Mouse (Mus musculus) midbrain, embryonic 13.5 days (tissue): Measurements from ENCODE around the gene Btnl6. TPM values are rescaled to one million over a fixed set of nuclear protein-coding genes. Genes with fewer than 3 reads are reported as not detected.
"Not testable (repeated sequence)": the region's sequence is repeated elsewhere in the genome, so short reads cannot be mapped to it uniquely, and the experiment has no call there.

ENCODE experiments used
- ATAC-seq: fragments of 200-750 bp; cut with Nextera tagmentation; 2 replicates; pipeline ENCODE4 v1.8.0; 2017; ENCODE audit warnings: mild to moderate bottlenecking, moderate TSS enrichment, moderate library complexity
- H3K27ac ChIP-seq: fragments of 300-500 bp; sonication (generic); 2 replicates; pipeline ENCODE4 v1.5.1; 2015; ENCODE audit warnings: inconsistent platforms, mild to moderate bottlenecking, moderate library complexity
- H3K27me3 ChIP-seq: fragments of 300-500 bp; sonication (generic); 2 replicates; pipeline ENCODE4 v1.6.1; 2015; ENCODE audit warnings: mild to moderate bottlenecking, inconsistent platforms
- H3K36me3 ChIP-seq: fragments of 300-500 bp; sonication (generic); 2 replicates; pipeline ENCODE4 v1.6.1; 2015; ENCODE audit warnings: mild to moderate bottlenecking, inconsistent platforms
- H3K4me1 ChIP-seq: fragments of 300-500 bp; sonication (generic); replicated peaks from 2 replicates; pipeline ENCODE4 v1.6.1; 2015; ENCODE audit warnings: inconsistent platforms
- H3K4me2 ChIP-seq: fragments of 300-500 bp; sonication (generic); replicated peaks from 2 replicates; pipeline ENCODE4 v1.6.1; 2015; ENCODE audit warnings: moderate library complexity, mild to moderate bottlenecking, inconsistent platforms
- H3K4me3 ChIP-seq: fragments of 300-500 bp; sonication (generic); replicated peaks from 2 replicates; pipeline ENCODE4 v1.5.1; 2015; ENCODE audit warnings: mild to moderate bottlenecking, inconsistent platforms
- H3K9ac ChIP-seq: fragments of 300-500 bp; sonication (generic); replicated peaks from 2 replicates; pipeline ENCODE4 v1.6.1; 2015; ENCODE audit warnings: mild to moderate bottlenecking, inconsistent platforms
- H3K9me3 ChIP-seq: fragments of 300-500 bp; sonication (generic); 2 replicates; pipeline ENCODE4 v1.6.1; 2016; ENCODE audit warnings: mild to moderate bottlenecking, inconsistent platforms
- WGBS: fragments of 180-500 bp; shearing (Covaris S2); methylation state at CpG from one replicate; pipeline ENCODE4 v1.1.7; 2015; 5-methylcytosine and 5-hydroxymethylcytosine counted together
- polyA plus RNA-seq: library from polyadenylated mRNA; unstranded; fragments of >200 nt; fragmentation: Nextera tagmentation; extraction: Ambion mirVana; gene quantifications from 2 replicates; pipeline ENCODE4 v1.2.1, GENCODE M21; 2015

Gene Btnl6
- polyA plus RNA-seq, 1 experiment from 2014 or later, result not detected

DNA sequence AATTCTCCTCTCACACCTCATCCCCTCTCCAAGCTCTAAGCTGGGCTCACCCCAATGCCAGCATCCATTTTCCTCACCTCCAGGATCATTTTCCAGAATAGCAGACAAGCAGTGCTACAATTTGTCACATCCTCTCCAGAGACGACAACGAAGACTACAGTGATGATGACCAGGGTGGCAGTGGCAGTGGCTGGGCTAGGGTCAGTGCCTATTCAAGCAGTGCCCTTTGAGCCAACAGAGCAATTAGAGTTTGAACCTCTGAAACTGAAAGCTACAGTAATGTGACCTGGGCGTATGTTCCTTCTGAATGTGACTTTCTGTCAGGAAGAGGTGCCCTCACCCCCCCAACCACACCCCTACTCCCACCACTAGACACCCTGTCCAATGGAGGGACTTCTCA, 32.0 kb upstream of the Btnl6 start:
- no peaks in the 10 kb centered on the region for H3K4me1 ChIP-seq
- no peak for ATAC-seq
- H3K27ac ChIP-seq, result no peak overlapping the region
- no peak overlapping the region for H3K4me3 ChIP-seq
- no peak overlapping the region for H3K9ac ChIP-seq
- WGBS, result 89% methylated on average over 3 of the region's 3 CpGs
- H3K4me2 ChIP-seq, result no peak overlapping the region
- H3K36me3 ChIP-seq, result no peaks in the 10 kb centered on the region
- H3K9me3 ChIP-seq, result no peaks in the 10 kb centered on the region
- H3K27me3 ChIP-seq, result no peaks in the 10 kb centered on the region

DNA sequence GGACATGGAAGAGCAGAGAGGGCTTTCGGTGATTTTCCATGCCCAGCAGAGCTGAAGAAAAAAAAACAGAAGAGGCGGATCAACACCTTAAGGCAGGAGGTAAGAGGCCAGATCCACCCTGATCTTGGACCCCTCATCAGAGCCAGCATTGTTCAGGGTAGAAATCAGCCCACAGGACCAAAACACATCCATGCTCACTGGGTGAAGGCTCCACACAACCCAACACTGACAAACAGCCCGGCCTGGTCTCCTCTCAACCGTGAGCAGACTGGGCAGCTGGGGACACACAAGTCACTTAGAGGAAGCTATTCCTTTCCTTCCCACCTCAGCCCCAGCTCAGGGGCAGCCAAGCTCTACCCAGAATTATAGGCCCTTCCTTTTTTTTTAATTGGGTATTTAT, 30.4 kb upstream of the Btnl6 start:
- Histone ChIP-seq H3K4me2 (no peak overlapping the region), H3K4me3 (no peak overlapping the region)
- no peak for ATAC-seq

GRCm38 (mm10) chr17:34546797-34547196, 29.6 kb upstream of the Btnl6 start:
- no peaks in the 10 kb centered on the region for H3K36me3 ChIP-seq
- H3K4me1 ChIP-seq, result no peaks in the 10 kb centered on the region
- no peak overlapping the region for H3K4me2 ChIP-seq
- no peak overlapping the region for H3K9ac ChIP-seq
- no peak for ATAC-seq
- H3K9me3 ChIP-seq, result no peaks in the 10 kb centered on the region
- H3K27me3 ChIP-seq, result no peaks in the 10 kb centered on the region
- no peak overlapping the region for H3K27ac ChIP-seq
- H3K4me3 ChIP-seq, result no peak overlapping the region
- WGBS, result 93% methylated on average over 1 of the region's 1 CpGs

More for the DNA sequence above, 30.4 kb upstream of the Btnl6 start:
- no peaks in the 10 kb centered on the region for H3K27me3 ChIP-seq
- H3K9ac ChIP-seq, result no peak overlapping the region
- no peaks in the 10 kb centered on the region for H3K36me3 ChIP-seq
- no peak overlapping the region for H3K27ac ChIP-seq
- no peaks in the 10 kb centered on the region for H3K4me1 ChIP-seq
- no peaks in the 10 kb centered on the region for H3K9me3 ChIP-seq
- WGBS, result 94% methylated on average over 4 of the region's 4 CpGs

DNA sequence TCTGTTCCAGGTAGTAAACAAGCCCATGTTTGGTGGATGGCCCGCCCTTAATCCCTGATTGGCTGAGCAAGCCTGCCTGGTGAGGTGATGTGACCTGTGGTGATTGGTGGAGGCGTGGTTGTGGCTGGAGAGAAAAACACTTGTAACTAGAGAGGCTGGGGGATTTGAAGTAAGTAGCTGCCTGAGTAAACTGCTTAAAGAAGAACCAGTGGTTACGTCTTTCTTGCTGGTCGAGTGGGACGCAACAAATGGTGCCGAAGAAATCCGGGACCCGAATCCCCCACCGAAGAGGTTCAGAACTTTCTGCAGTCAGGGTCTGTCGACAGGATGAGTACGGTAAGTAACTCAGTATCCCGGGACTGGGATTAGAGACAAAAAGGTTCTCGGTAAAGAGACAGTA, 26.4 kb upstream of the Btnl6 start:
- H3K4me1 ChIP-seq, H3K27me3 ChIP-seq, H3K9me3 ChIP-seq, H3K4me2 ChIP-seq, H3K4me3 ChIP-seq, ATAC-seq, H3K27ac ChIP-seq, H3K9ac ChIP-seq, H3K36me3 ChIP-seq: not testable (repeated sequence)
- WGBS, result 92% methylated on average over 13 of the region's 13 CpGs

GRCm38 (mm10) chr17:34532671-34533070, 15.5 kb upstream of the Btnl6 start:
- no peak overlapping the region for H3K4me2 ChIP-seq
- H3K4me1 ChIP-seq, result no peaks in the 10 kb centered on the region
- no peak overlapping the region for H3K9ac ChIP-seq
- ATAC-seq, result no peak
- no peaks in the 10 kb centered on the region for H3K27me3 ChIP-seq
- H3K27ac ChIP-seq, result no peak overlapping the region
- no peaks in the 10 kb centered on the region for H3K9me3 ChIP-seq
- H3K4me3 ChIP-seq, result no peak overlapping the region
- no peaks in the 10 kb centered on the region for H3K36me3 ChIP-seq
- 79% methylated on average over 3 of the region's 3 CpGs for WGBS

GRCm38 (mm10) chr17:34519001-34519400, 1.8 kb upstream of the Btnl6 start:
- H3K9ac ChIP-seq, result no peak overlapping the region
- no peaks in the 10 kb centered on the region for H3K36me3 ChIP-seq
- WGBS, result 84% methylated on average over 1 of the region's 1 CpGs
- ATAC-seq, result no peak
- no peak overlapping the region for H3K27ac ChIP-seq
- H3K4me1 ChIP-seq, result no peaks in the 10 kb centered on the region
- no peak overlapping the region for H3K4me2 ChIP-seq
- no peaks in the 10 kb centered on the region for H3K9me3 ChIP-seq
- no peak overlapping the region for H3K4me3 ChIP-seq
- no peaks in the 10 kb centered on the region for H3K27me3 ChIP-seq

GRCm38 (mm10) chr17:34518571-34518970, 1.4 kb upstream of the Btnl6 start:
- not testable (repeated sequence) for H3K4me3 ChIP-seq, ATAC-seq
- 74% methylated on average over 3 of the region's 3 CpGs for WGBS

GRCm38 (mm10) chr17:34517795-34518194, 643 bp upstream of the Btnl6 start:
- WGBS, result 97% methylated on average over 4 of the region's 4 CpGs
- H3K9me3 ChIP-seq, result no peaks in the 10 kb centered on the region
- no peak overlapping the region for H3K4me3 ChIP-seq

More at GRCm38 (mm10) chr17:34518571-34518970, 1.4 kb upstream of the Btnl6 start:
- H3K9me3 ChIP-seq, H3K4me1 ChIP-seq, H3K9ac ChIP-seq, H3K27ac ChIP-seq, H3K4me2 ChIP-seq, H3K36me3 ChIP-seq, H3K27me3 ChIP-seq: not testable (repeated sequence)

GRCm38 (mm10) chr17:34516514-34516913, 638 bp downstream of the Btnl6 start:
- no peak overlapping the region for H3K4me2 ChIP-seq
- H3K9me3 ChIP-seq, result no peaks in the 10 kb centered on the region
- no peak overlapping the region for H3K9ac ChIP-seq
- WGBS, result 83% methylated on average over 2 of the region's 2 CpGs
- H3K27ac ChIP-seq, result no peak overlapping the region
- no peaks in the 10 kb centered on the region for H3K36me3 ChIP-seq
- no peaks in the 10 kb centered on the region for H3K4me1 ChIP-seq
- H3K4me3 ChIP-seq, result no peak overlapping the region
- no peak for ATAC-seq
- no peaks in the 10 kb centered on the region for H3K27me3 ChIP-seq

More at GRCm38 (mm10) chr17:34517795-34518194, 643 bp upstream of the Btnl6 start:
- Histone ChIP-seq H3K27ac (no peak overlapping the region), H3K36me3 (no peaks in the 10 kb centered on the region), H3K4me1 (no peaks in the 10 kb centered on the region), H3K4me2 (no peak overlapping the region), H3K27me3 (no peaks in the 10 kb centered on the region), H3K9ac (no peak overlapping the region)
- no peak for ATAC-seq

DNA sequence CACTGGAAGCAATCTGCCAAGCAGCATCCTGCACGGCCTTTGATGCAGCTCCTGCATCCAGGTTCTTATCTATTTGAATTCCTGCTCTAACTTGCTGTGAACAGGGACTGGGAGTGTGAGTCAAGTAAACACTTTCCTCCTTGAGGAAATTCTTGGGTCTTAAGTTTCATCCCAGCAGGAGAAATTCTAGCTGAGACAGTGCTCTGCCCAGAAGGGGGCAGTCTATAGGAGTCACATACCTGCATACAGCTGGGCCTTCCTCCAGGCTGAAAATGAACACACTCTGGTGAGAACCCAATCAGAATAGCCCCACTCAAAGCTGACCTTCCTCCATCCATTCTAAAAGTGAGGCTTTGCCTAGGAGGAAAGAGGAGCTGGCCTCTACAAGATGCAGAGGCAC, 5.4 kb downstream of the Btnl6 start:
- H3K27me3 ChIP-seq, H3K27ac ChIP-seq, H3K4me3 ChIP-seq, H3K4me2 ChIP-seq, H3K36me3 ChIP-seq, ATAC-seq, H3K9me3 ChIP-seq, H3K4me1 ChIP-seq, H3K9ac ChIP-seq: not testable (repeated sequence)
- 71% methylated on average over 1 of the region's 1 CpGs for WGBS

- Histone ChIP-seq H3K27ac (no peak overlapping the region), H3K4me3 (no peak overlapping the region), H3K4me1 (no peaks in the 10 kb centered on the region), H3K4me2 (no peak overlapping the region), H3K9me3 (no peaks in the 10 kb centered on the region), H3K9ac (no peak overlapping the region), H3K27me3 (no peaks in the 10 kb centered on the region), H3K36me3 (no peaks in the 10 kb centered on the region)
- ATAC-seq, result no peak
Measured at GRCm38 (mm10) chr17:34507591-34507990, 9.6 kb downstream of the Btnl6 start.

DNA sequence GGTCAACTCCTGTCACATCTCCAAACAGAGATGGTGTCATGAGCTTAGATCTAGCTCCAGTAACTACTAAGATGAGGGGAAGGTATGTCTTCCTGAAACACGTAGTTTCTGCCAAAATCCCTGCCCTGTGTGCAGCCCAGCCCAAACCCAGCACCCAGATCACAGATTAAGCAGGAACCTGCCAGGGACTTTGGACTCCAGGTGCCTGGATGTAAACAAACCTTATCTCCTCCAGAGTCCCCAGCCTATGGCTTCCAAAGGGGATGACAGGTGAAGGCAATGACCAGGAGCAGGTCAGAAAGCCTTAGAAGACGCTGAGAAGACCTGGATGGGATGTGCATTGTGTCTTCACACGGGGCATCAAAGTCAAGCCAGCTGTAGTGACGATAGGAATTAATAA, 19.4 kb downstream of the Btnl6 start:
- not testable (repeated sequence) for H3K9ac ChIP-seq, ATAC-seq, H3K4me2 ChIP-seq, H3K36me3 ChIP-seq, H3K4me3 ChIP-seq, H3K27me3 ChIP-seq, H3K27ac ChIP-seq, H3K9me3 ChIP-seq, H3K4me1 ChIP-seq
- WGBS, result 80% methylated on average over 4 of the region's 4 CpGs

- not testable (repeated sequence) for H3K4me2 ChIP-seq, ATAC-seq, H3K9ac ChIP-seq, H3K4me3 ChIP-seq, H3K36me3 ChIP-seq, H3K27me3 ChIP-seq, H3K27ac ChIP-seq, H3K9me3 ChIP-seq, H3K4me1 ChIP-seq
- 85% methylated on average over 3 of the region's 3 CpGs for WGBS
Measured at GRCm38 (mm10) chr17:34497319-34497718, 19.8 kb downstream of the Btnl6 start.
